Mouse (Mus musculus) forelimb bud, embryonic 11.5 days (tissue): Measurements from ENCODE around the gene Gm14781.
"Not testable (repeated sequence)": the region's sequence is repeated elsewhere in the genome, so short reads cannot be mapped to it uniquely, and the experiment has no call there.

Experiments used
- DNase-seq: peaks from one replicate; pipeline ENCODE4 v3.0.0-alpha.2; 2012; ENCODE audit warnings: low read depth, low spot score

The Gm14781 gene

DNA sequence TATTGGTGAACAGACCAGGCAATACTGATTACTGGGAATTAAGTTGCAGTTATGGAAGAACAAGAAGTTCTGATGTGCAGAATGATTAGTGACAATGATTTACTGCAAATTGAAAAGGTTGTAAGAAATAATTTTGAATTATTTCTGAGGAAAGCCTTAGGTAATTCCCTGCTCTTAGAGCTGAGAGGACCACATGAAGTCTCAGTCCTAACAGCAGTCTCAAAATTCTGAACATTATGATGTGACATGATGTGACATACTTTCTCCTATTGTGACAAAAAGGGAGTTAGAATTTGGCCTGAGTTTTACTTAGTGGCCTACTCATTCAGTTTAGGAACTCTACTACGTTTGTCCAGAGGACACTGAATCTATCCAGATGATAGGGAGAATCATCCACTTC, at the start of gene Gm14781:
Gm14781 (plus strand) TSS at position 301 of the 400 bp plus-strand sequence.
- not testable (repeated sequence) for DNase-seq

DNA sequence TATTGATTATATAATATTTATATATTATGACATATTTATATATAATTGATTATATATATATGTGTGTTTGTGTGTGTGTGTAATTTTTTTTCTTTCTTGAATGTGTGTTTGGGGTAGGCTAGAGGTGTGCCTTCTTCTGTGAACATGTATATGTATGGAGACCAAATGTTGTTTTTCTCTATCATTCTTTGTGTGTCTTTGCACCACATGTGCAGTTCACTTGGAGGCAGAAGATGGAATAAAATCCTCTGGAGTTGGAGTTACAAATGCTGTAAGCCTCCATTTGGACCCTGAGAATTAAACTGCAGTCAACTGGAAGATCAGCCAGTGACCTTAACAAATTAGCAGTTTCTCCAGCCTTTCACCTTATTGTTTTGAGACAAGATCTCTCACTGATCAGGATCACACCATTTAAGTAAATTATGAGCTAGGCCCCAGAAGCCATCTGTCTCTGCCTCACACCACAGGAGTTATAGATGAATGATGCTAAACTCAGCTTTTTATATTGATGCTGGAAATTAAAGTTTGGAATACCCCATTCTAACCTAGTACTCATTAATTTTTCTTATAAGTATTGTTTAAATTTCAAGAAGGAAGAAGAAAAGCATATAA, 23.1 kb downstream of the Gm14781 start:
- DNase-seq, result not testable (repeated sequence)
